Mouse (Mus musculus) hindbrain, embryonic 11.5 days (tissue): ENCODE results near the gene Zfp110. TPM values are rescaled to one million over a fixed set of nuclear protein-coding genes. Genes with fewer than 3 reads are reported as not detected.
"Not testable (repeated sequence)": the region's sequence is repeated elsewhere in the genome, so short reads cannot be mapped to it uniquely, and the experiment has no call there.

Source experiments
- ATAC-seq: fragments of 200-750 bp; cut with Nextera tagmentation; 2 replicates; pipeline ENCODE4 v1.8.0; 2017; ENCODE audit warnings: mild to moderate bottlenecking, moderate TSS enrichment, moderate library complexity; ENCODE audit not compliant: low FRiP score
- DNase-seq: peaks from one replicate; pipeline ENCODE4 v3.0.0-alpha.2; 2015; ENCODE audit warnings: low spot score
- H3K27ac ChIP-seq: fragments of 300-500 bp; sonication (generic); 2 replicates; pipeline ENCODE4 v1.5.1; 2014; ENCODE audit warnings: mild to moderate bottlenecking, low read depth, low read length
- H3K27me3 ChIP-seq: fragments of 300-500 bp; sonication (generic); 2 replicates; pipeline ENCODE4 v1.6.1; 2014; ENCODE audit warnings: mild to moderate bottlenecking, low read length, moderate library complexity, mixed read lengths; ENCODE audit not compliant: control insufficient read depth, insufficient read depth
- H3K36me3 ChIP-seq: fragments of 300-500 bp; sonication (generic); 2 replicates; pipeline ENCODE4 v1.6.1; 2014; ENCODE audit warnings: mild to moderate bottlenecking, low read length, moderate library complexity, mixed read lengths; ENCODE audit not compliant: control insufficient read depth, insufficient read depth
- H3K4me1 ChIP-seq: fragments of 300-500 bp; sonication (generic); replicated peaks from 2 replicates; pipeline ENCODE4 v1.6.1; 2014; ENCODE audit warnings: low read length, mixed read lengths; ENCODE audit not compliant: control insufficient read depth, insufficient read depth
- H3K4me2 ChIP-seq: fragments of 300-500 bp; sonication (generic); replicated peaks from 2 replicates; pipeline ENCODE4 v1.6.1; 2014; ENCODE audit warnings: mild to moderate bottlenecking, low read depth, low read length
- H3K4me3 ChIP-seq: fragments of 300-500 bp; sonication (generic); 2 replicates; pipeline ENCODE4 v1.5.1; 2014; ENCODE audit warnings: low read depth, low read length
- H3K9ac ChIP-seq: fragments of 300-500 bp; sonication (generic); 2 replicates; pipeline ENCODE4 v1.6.1; 2014; ENCODE audit warnings: low read depth, low read length
- H3K9me3 ChIP-seq: fragments of 300-500 bp; sonication (generic); 2 replicates; pipeline ENCODE4 v1.6.1; 2016; ENCODE audit warnings: low read length; ENCODE audit not compliant: control insufficient read depth
- WGBS: fragments of 180-500 bp; shearing (Covaris S2); extraction: QIAGEN DNeasy Blood & Tissue Kit; methylation state at CpG from one replicate; pipeline ENCODE4 v1.1.7; 2014; 5-methylcytosine and 5-hydroxymethylcytosine counted together
- polyA plus RNA-seq: library from polyadenylated mRNA; unstranded; fragments of >200 nt; fragmentation: Nextera tagmentation; extraction: Ambion mirVana; gene quantifications from 2 replicates; pipeline ENCODE4 v1.2.1, GENCODE M21; 2014

The Zfp110 gene
- polyA plus RNA-seq: 29.9 and 32.6 TPM in 2 replicates

DNA sequence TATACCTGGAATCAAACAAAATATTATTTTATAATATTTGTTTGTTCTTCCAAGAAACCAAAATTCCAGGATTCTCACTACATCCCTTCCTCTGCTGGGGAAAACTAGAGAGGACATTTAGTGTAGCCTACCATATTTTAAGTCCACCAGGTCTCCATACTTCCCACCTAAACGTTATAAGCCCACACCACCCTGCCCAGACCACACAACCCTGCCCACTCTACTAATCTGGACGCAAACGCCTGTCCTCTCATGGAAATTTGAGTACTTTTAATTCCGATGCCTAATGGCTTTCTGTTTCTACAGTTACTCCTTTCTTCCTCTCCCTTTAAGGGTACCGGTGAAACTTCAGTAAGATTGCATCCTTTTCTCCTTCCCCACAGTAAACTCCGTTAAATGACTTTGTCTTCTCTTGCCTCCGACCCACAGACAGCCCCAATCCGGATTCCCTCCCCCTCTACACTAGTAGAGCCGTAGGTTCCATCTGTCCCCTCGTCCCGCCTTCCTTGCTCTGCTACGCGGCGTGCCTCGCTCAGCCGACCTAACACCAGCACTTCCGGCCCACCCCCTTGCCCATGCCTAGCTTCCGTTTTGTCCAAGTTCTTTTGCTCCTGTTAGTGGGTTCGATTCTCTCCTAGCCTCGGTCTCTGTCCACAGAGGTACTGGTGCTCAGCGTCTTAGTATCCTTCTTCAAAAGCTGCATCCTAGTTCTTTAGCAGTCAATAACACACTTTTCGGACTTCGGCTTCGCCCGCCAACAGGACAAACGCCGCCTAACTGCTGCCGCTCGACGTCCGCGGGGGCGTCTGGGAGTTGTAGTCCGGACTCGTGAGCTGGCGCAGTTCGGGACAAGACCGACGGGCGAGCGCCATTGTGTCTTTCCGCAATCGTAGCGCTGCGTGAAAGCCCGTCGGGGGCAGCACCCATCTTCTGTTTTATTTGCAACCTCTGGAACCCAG, at the start of gene Zfp110:
Gene Zfp110, plus strand, starts transcription at position 600 of the 959 bp plus-strand sequence.
- ATAC-seq (peak; percentile 98), DNase-seq (peak; percentile 91)
- Histone ChIP-seq H3K4me1 (no peaks in the 10 kb centered on the region), H3K4me3 (peak within 1 kb of the TSS; percentile 49), H3K9me3 (peaks cover 12% of the 10 kb centered on the region; the same call in 1 of the 2 replicates), H3K27me3 (no peaks in the 10 kb centered on the region), H3K36me3 (peaks cover 11% of the 10 kb centered on the region; the same call in 1 of the 2 replicates), H3K4me2 (peak within 1 kb of the TSS; percentile 35), H3K9ac (peak within 1 kb of the TSS; percentile 65), H3K27ac (peak within 1 kb of the TSS; percentile 24; the same call in 1 of the 2 replicates)
- WGBS: 5% methylated on average over 47 of the region's 47 CpGs

DNA sequence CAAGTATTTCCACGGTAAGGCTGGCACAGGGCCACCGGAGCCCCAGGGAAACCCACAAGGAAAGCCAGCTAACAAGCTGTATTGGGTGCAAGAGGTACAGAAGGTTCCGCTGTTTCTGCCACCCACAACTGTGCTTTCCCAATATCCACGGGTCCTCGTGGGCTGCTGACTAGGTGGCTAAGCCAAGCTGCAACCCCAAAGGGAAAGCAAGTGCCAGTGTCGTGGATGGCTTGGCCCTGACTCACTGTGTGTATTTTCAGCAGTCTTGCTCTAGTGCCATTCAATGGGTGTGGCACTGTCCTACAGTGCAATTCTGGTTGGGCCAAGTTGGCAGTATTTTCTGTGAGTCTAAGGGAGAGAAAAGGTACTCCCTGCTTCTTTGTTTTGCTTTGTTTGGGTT, 47.2 kb upstream of the Zfp110 start:
- DNase-seq (no peak), ATAC-seq (no peak)
- Histone ChIP-seq H3K4me1 (no peaks in the 10 kb centered on the region), H3K4me2 (no peak overlapping the region), H3K4me3 (no peak overlapping the region), H3K27me3 (no peaks in the 10 kb centered on the region), H3K9me3 (no peaks in the 10 kb centered on the region), H3K27ac (no peak overlapping the region), H3K36me3 (no peaks in the 10 kb centered on the region), H3K9ac (no peak overlapping the region)
- WGBS: 81% methylated on average over 6 of the region's 6 CpGs

DNA sequence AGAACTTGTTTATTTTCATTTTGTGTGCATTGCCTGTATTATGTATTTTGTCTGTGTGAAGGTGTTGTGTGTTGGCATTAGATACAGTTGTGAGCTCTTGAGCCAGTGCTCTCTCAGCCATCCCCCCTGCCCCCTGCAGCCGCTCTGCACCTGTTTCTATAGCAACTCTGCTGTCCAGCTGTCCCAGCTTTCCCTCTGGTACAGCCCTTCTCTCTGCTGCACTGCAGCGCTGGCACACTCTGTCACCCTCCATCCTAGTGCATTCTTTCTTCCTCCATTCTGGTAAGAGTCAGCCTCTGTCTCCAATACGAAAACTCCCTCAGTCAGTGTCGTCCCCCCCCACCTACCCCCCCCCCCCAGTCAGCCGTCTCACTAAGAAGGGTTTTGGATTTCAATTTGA, 46.5 kb upstream of the Zfp110 start:
- no peak overlapping the region for H3K9ac ChIP-seq
- H3K4me2 ChIP-seq: no peak overlapping the region
- no peak for DNase-seq
- no peaks in the 10 kb centered on the region for H3K27me3 ChIP-seq
- no peak overlapping the region for H3K27ac ChIP-seq
- WGBS: 18% methylated on average over 5 of the region's 5 CpGs
- H3K4me3 ChIP-seq: no peak overlapping the region
- no peaks in the 10 kb centered on the region for H3K4me1 ChIP-seq
- no peaks in the 10 kb centered on the region for H3K9me3 ChIP-seq
- ATAC-seq: no peak
- no peaks in the 10 kb centered on the region for H3K36me3 ChIP-seq

DNA sequence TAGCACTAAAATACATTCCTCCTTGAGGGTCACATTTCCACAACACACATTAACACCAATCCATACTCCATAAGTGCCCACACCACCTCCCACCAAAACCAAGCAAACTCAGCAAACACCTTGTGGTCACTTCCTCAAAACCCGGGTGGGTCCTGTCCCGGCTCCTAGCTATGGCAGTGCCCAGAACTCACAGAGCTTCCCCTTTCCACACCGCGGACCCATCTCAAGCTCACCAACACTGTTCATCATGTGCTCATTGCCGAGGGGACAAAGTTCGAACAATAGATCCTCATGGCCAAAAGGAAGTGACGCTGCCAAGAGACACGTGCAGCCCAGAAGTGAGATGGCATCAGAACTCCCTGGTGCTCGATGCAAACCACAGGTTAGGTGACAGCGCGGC, 41.9 kb upstream of the Zfp110 start:
- DNase-seq, ATAC-seq: not testable (repeated sequence)

DNA sequence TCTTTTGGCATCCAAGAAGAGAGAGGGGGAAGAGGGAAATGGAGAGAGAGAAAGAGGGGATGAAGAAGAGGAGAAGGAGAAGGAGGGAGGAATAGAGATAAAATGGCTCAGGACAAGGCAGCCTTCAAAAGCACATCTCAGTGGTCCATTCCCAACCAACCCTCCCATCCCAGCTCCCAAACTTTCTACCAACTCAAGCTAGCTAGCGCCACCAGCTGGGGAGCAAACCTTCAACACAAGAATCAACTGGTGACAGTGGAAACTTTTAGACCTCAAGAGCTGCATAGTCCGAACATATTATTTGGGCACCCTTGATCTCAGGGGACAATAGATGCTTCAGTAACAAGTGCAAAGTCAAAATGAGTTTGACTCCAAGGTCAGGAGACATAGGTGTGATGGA, 36.6 kb upstream of the Zfp110 start:
- DNase-seq (no peak), ATAC-seq (no peak)
- 63% methylated on average over 2 of the region's 2 CpGs for WGBS
- no peaks in the 10 kb centered on the region for H3K4me1 ChIP-seq
- no peak overlapping the region for H3K4me2 ChIP-seq
- no peaks in the 10 kb centered on the region for H3K27me3 ChIP-seq
- no peaks in the 10 kb centered on the region for H3K36me3 ChIP-seq
- H3K9me3 ChIP-seq: peaks cover 5% of the 10 kb centered on the region; the same call in 1 of the 2 replicates
- H3K4me3 ChIP-seq: no peak overlapping the region
- no peak overlapping the region for H3K27ac ChIP-seq
- no peak overlapping the region for H3K9ac ChIP-seq

More for the DNA sequence above, 41.9 kb upstream of the Zfp110 start:
- not testable (repeated sequence) for H3K27ac ChIP-seq, H3K4me2 ChIP-seq, H3K4me3 ChIP-seq, H3K9me3 ChIP-seq, H3K27me3 ChIP-seq, H3K4me1 ChIP-seq, H3K36me3 ChIP-seq, H3K9ac ChIP-seq
- 88% methylated on average over 11 of the region's 11 CpGs for WGBS

DNA sequence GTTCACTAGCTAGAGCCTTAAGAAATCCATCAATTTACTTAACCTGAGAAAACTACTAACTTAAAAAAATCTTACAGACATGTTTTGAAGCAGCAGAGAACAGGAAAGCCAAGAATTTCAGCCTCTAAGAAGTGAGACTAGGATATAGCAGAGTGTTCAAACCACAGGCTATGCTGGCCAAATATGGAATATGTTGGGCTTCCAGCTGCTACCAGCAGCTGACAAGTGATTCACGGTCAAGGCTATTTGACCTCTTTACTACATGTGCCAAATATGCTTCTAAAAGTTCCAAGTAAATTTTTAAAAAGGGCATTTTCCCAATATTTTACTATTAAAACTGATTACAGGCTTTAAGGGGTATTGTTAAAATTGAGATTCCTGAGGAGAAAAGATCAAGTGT, 35.0 kb upstream of the Zfp110 start:
- 97% methylated on average over 1 of the region's 1 CpGs for WGBS
- no peak overlapping the region for H3K4me3 ChIP-seq
- no peaks in the 10 kb centered on the region for H3K36me3 ChIP-seq
- ATAC-seq: no peak
- H3K9ac ChIP-seq: no peak overlapping the region
- H3K4me2 ChIP-seq: no peak overlapping the region
- no peak for DNase-seq
- H3K27ac ChIP-seq: no peak overlapping the region
- H3K4me1 ChIP-seq: no peaks in the 10 kb centered on the region
- peaks cover 5% of the 10 kb centered on the region; the same call in 1 of the 2 replicates for H3K9me3 ChIP-seq
- no peaks in the 10 kb centered on the region for H3K27me3 ChIP-seq

DNA sequence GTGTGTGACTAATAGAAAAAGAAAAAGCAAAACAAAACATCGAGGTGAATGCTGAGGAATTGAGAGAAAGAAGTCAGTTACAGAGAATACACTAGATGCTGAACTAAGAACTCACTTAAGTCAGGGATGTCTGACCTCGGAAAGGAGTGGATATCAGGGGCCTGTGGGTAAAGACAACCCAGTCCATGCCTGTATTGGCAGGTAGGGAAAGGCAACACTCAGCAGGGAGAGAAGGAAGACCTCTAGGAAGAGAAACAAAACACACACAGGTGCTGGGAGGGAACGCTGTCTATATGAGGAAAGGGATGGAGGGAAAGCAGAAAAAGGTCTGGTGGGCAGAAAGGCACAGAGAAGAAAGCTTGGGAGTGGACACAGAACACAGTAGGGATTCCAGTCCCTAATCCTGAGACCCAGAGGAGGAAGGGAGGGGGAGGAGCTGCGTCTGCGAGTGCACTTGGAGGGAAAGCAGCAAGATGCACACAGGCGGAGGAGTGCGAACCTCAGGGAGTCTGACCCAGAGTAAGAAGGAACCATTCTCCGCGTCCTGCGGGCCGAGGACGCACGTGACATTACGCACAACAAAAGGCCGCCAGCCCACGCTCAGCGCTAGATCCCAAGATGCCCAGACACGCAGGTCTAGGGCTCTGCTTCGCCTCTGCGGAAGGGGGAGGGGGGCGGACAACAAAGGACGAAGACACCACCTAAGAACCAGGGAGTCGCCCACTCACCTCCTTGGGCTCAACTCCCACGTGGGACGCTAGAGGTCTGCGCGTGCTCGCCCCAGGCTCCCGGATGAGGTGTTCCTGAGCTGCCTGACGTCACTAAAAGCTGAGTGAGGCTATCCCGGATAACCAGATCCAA, 31.5 kb upstream of the Zfp110 start, which contains the start of gene Zscan18:
Gene Zscan18, minus strand, starts transcription at position 770 of the 861 bp plus-strand sequence.
- Histone ChIP-seq H3K27ac (peak within 1 kb of the TSS; percentile 63), H3K4me1 (no peaks in the 10 kb centered on the region), H3K27me3 (no peaks in the 10 kb centered on the region), H3K9me3 (no peaks in the 10 kb centered on the region), H3K4me3 (peak within 1 kb of the TSS; percentile 47), H3K9ac (peak within 1 kb of the TSS; percentile 57), H3K4me2 (peak within 1 kb of the TSS; percentile 54), H3K36me3 (peaks cover 17% of the 10 kb centered on the region)
- peak; percentile 98 for ATAC-seq
- 6% methylated on average over 30 of the region's 31 CpGs for WGBS
- peak; percentile 88 for DNase-seq

DNA sequence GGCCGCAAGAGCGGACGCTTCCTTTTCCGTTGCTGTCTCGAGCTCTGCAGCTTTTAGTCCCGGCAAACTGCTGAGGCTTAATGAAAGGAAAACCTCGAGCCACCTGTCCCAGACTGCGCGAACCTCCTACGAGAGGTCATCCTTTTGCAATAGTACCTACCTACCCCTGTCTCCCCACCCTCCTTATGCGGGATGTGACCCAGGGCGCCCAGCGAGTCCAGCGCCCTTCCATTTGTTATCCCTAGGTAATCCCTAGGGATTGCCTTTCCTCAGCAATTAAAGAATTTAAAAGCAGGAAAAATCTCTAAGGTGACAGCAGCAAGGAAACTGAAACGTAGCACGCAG, 30.9 kb upstream of the Zfp110 start:
- Histone ChIP-seq H3K9ac (peak overlapping the region; percentile 57), H3K27me3 (no peaks in the 10 kb centered on the region), H3K4me3 (peak overlapping the region; percentile 47), H3K27ac (peak overlapping the region; percentile 63), H3K4me1 (no peaks in the 10 kb centered on the region), H3K9me3 (peaks cover 4% of the 10 kb centered on the region; the same call in 1 of the 2 replicates), H3K36me3 (peaks cover 23% of the 10 kb centered on the region), H3K4me2 (peak overlapping the region; percentile 54)
- DNase-seq: no peak
- ATAC-seq: peak; percentile 87
- WGBS: 1% methylated on average over 16 of the region's 16 CpGs
